In genomic region chr9:110635225-110635624, GRCm38 (mm10) we compare ENCODE assay signal across 9 mouse cellular contexts. TPM values are rescaled to one million over a fixed set of nuclear protein-coding genes. Genes with fewer than 3 reads are reported as not detected.
DNase-seq lines count a peak whose midpoint lies in the region; ATAC-seq lines count a peak whose summit lies in the region.
"Had no signal": no experiment of that assay in that cellular context is flagged by ENCODE, and none has a peak within 500 bp of the region (broad histone marks: within the 10 kb centered on the region; RNA-seq: fewer than 3 reads in every experiment).

No protein-coding gene starts in this region.

- H3K36me3 ChIP-seq in forebrain, embryonic 11.5 days (ENCODE audit: control insufficient read depth, insufficient read depth, low read length), result no peaks in the 10 kb centered on the region

- H3K4me1 ChIP-seq in forebrain, embryonic 11.5 days (replicated peaks; ENCODE audit: control insufficient read depth, insufficient read depth, low read length), result no peaks in the 10 kb centered on the region

- H3K4me3 ChIP-seq in forebrain, embryonic 11.5 days (ENCODE audit: low read depth, low read length), result no peak overlapping the region
- H3K4me3 ChIP-seq: megakaryocyte, embryonic 14.5 days had no signal

- H3K9me3 ChIP-seq in forebrain, embryonic 11.5 days (ENCODE audit: control insufficient read depth, low read length), result no peaks in the 10 kb centered on the region
- H3K9me3 ChIP-seq: megakaryocyte, embryonic 14.5 days had no signal

- H3K4me2 ChIP-seq in forebrain, embryonic 11.5 days (ENCODE audit: low read depth, low read length, severe bottlenecking), result no peak overlapping the region

- no peak overlapping the region for H3K9ac ChIP-seq in forebrain, embryonic 11.5 days (ENCODE audit: low read length)

- ATAC-seq in forebrain, embryonic 11.5 days (replicated peaks; ENCODE audit: low FRiP score), result peak; percentile 33
- ATAC-seq in megakaryocyte progenitor cell, adult 5-6 weeks (replicated peaks; ENCODE audit: poor library complexity), result peak; percentile 70
- ATAC-seq in activated CD4-positive, CD25-positive, alpha-beta regulatory T cell, adult 4 months, result no peak

- no peak overlapping the region for H3K27ac ChIP-seq in forebrain, embryonic 11.5 days (ENCODE audit: low read depth, low read length)

- peaks cover 2% of the 10 kb centered on the region for H3K27me3 ChIP-seq in forebrain, embryonic 11.5 days (ENCODE audit: control insufficient read depth, insufficient read depth, low read length)
- H3K27me3 ChIP-seq: megakaryocyte, embryonic 14.5 days had no signal

- intact Hi-C loops in heart, postnatal 25 days (cut with DNase I), result loop anchor here (1.0 kb wide), 1 partner anchor 74 kb away; no protein-coding TSS in a partner anchor

- peak; percentile 88 for DNase-seq in NIH3T3 (ENCODE audit: low read depth)
- DNase-seq in c-Kit-positive CD71-positive TER-119-negative erythroid progenitor cells, embryonic 14.5 days (ENCODE audit: low read depth), result peak; percentile 63
- DNase-seq in forebrain, embryonic 11.5 days (ENCODE audit: low spot score), result peak; percentile 94
- peak; percentile 61 for DNase-seq in heart, postnatal 25 days (ENCODE audit: low spot score)
- peak; percentile 82 to 87 for DNase-seq in layer of hippocampus, postnatal 14 days (ENCODE audit: low spot score in 2 of 2)
- DNase-seq in skeletal muscle tissue, adult 2 months (ENCODE audit: low read depth, low spot score), result peak; percentile 74

- WGBS in forebrain, embryonic 11.5 days, result 6% methylated on average over 19 of the region's 19 CpGs

RNA-seq across cellular contexts. Expression of gene Nradd, which starts 11.0 kb away (rescaled TPM):
- polyA plus RNA-seq in forebrain, embryonic 11.5 days (2014; fragmentation: Nextera tagmentation; extraction: Ambion mirVana), result 20.6 and 22.9 TPM in 2 replicates
- total RNA-seq in heart, postnatal 25 days (2021), result 1 to 10 TPM; 1.1 to 2.0 TPM
- total RNA-seq in layer of hippocampus, postnatal 14 days (2021), result 1 to 10 TPM; 2.1 to 2.6 TPM
- 2.0 and 4.3 TPM in 2 replicates for total RNA-seq in megakaryocyte progenitor cell, adult 5-6 weeks (2015)
- total RNA-seq in megakaryocyte progenitor cell, adult 5-6 weeks (2017), result 1.9 and 2.2 TPM in 2 replicates
- polyA plus RNA-seq in activated CD4-positive, CD25-positive, alpha-beta regulatory T cell, adult 4 months (2017; shearing (Covaris generic)), result 1 to 10 TPM; 2.4 to 3.4 TPM

RNA-seq across cellular contexts. Expression of gene Nbeal2, which starts 18.7 kb away (rescaled TPM):
- polyA plus RNA-seq in forebrain, embryonic 11.5 days (2014; fragmentation: Nextera tagmentation; extraction: Ambion mirVana), result 2.2 and 2.4 TPM in 2 replicates
- 1 to 10 TPM; 8.2 to 8.7 TPM for total RNA-seq in heart, postnatal 25 days (2021)
- 1 to 10 TPM; 7.8 to 9.4 TPM for total RNA-seq in layer of hippocampus, postnatal 14 days (2021)
- 20.1 and 24.1 TPM in 2 replicates for total RNA-seq in megakaryocyte progenitor cell, adult 5-6 weeks (2015)
- 10.3 and 19.3 TPM in 2 replicates for total RNA-seq in megakaryocyte progenitor cell, adult 5-6 weeks (2017)
- 10 to 100 TPM; 26.4 to 33.4 TPM for polyA plus RNA-seq in activated CD4-positive, CD25-positive, alpha-beta regulatory T cell, adult 4 months (2017; shearing (Covaris generic))

RNA-seq across cellular contexts. Expression of gene Ccdc12, which starts 21.1 kb away (rescaled TPM):
- polyA plus RNA-seq in forebrain, embryonic 11.5 days (2014; fragmentation: Nextera tagmentation; extraction: Ambion mirVana), result 149 and 164 TPM in 2 replicates
- total RNA-seq in heart, postnatal 25 days (2021), result 10 to 100 TPM; 61.6 to 66.8 TPM
- 10 to 100 TPM; 40.1 to 47.1 TPM for total RNA-seq in layer of hippocampus, postnatal 14 days (2021)
- 98.7 and 112 TPM in 2 replicates for total RNA-seq in megakaryocyte progenitor cell, adult 5-6 weeks (2015)
- 75.3 and 92.6 TPM in 2 replicates for total RNA-seq in megakaryocyte progenitor cell, adult 5-6 weeks (2017)
- 100 to 1,000 TPM; 224 to 285 TPM for polyA plus RNA-seq in activated CD4-positive, CD25-positive, alpha-beta regulatory T cell, adult 4 months (2017; shearing (Covaris generic))
